Mouse (Mus musculus) hindbrain, embryonic 16.5 days (tissue): Measurements from ENCODE around the gene Adamts5. TPM values are rescaled to one million over a fixed set of nuclear protein-coding genes. Genes with fewer than 3 reads are reported as not detected.

Experiments used
- ATAC-seq: fragments of 200-750 bp; cut with Nextera tagmentation; 2 replicates; pipeline ENCODE4 v1.8.0; 2017; ENCODE audit warnings: moderate TSS enrichment, moderate library complexity
- H3K27ac ChIP-seq: fragments of 300-500 bp; sonication (generic); 2 replicates; pipeline ENCODE4 v1.5.1; 2014; ENCODE audit warnings: low read depth, mild to moderate bottlenecking, control low read depth, low read length, moderate library complexity
- H3K27me3 ChIP-seq: fragments of 300-500 bp; sonication (generic); replicated peaks from 2 replicates; pipeline ENCODE4 v1.6.1; 2014; ENCODE audit warnings: low read length; ENCODE audit not compliant: control insufficient read depth, insufficient read depth
- H3K36me3 ChIP-seq: fragments of 300-500 bp; sonication (generic); 2 replicates; pipeline ENCODE4 v1.6.1; 2014; ENCODE audit warnings: mild to moderate bottlenecking, low read length, moderate library complexity, mixed read lengths; ENCODE audit not compliant: control insufficient read depth, insufficient read depth
- H3K4me1 ChIP-seq: fragments of 300-500 bp; sonication (generic); 2 replicates; pipeline ENCODE4 v1.6.1; 2014; ENCODE audit warnings: low read depth, low read length; ENCODE audit not compliant: control insufficient read depth, insufficient read depth
- H3K4me2 ChIP-seq: fragments of 300-500 bp; sonication (generic); 2 replicates; pipeline ENCODE4 v1.6.1; 2014; ENCODE audit warnings: mild to moderate bottlenecking, low read length, control low read depth, moderate library complexity
- H3K4me3 ChIP-seq: fragments of 300-500 bp; sonication (generic); 2 replicates; pipeline ENCODE4 v1.5.1; 2014; ENCODE audit warnings: mild to moderate bottlenecking, low read length, control low read depth, moderate library complexity
- H3K9ac ChIP-seq: fragments of 300-500 bp; sonication (generic); 2 replicates; pipeline ENCODE4 v1.6.1; 2014; ENCODE audit warnings: low read depth, mild to moderate bottlenecking, control low read depth, low read length, moderate library complexity
- H3K9me3 ChIP-seq: fragments of 300-500 bp; sonication (generic); 2 replicates; pipeline ENCODE4 v1.6.1; 2014; ENCODE audit warnings: mild to moderate bottlenecking, low read length, moderate library complexity; ENCODE audit not compliant: control insufficient read depth
- WGBS: fragments of 180-500 bp; shearing (Covaris S2); extraction: QIAGEN DNeasy Blood & Tissue Kit; methylation state at CpG from one replicate; pipeline ENCODE4 v1.1.7; 2014; 5-methylcytosine and 5-hydroxymethylcytosine counted together
- polyA plus RNA-seq: library from polyadenylated mRNA; unstranded; fragments of >200 nt; fragmentation: Nextera tagmentation; extraction: Ambion mirVana; gene quantifications from 2 replicates; pipeline ENCODE4 v1.2.1, GENCODE M21; 2015

Adamts5 gene
- polyA plus RNA-seq, 1 experiment from 2014 or later = 4.5 TPM

DNA sequence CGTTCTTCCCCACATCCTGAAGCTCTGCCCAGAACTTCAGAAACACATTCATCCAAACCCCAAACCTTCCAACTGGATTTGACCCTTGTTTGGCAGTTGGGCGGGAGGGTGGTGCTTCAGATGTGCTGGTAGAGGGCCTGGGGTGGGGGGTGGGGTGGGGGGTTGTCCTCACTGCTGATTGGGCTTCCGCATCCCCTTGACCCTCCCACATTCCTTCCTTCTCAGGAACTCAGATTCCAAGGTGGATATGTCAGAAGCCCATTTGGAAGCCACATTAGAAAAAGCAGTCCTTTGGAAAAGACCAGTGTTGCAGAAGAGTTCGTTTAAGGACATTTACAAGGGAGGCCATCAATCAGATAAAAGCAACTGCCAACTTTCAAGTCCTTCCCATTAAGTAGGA lies 3.2 kb downstream of the Adamts5 start:
- no peak for ATAC-seq
- Histone ChIP-seq H3K4me3 (peak overlapping the region; percentile 1; the same call in 1 of the 2 replicates), H3K27me3 (no peaks in the 10 kb centered on the region), H3K4me2 (peak overlapping the region; percentile 16), H3K4me1 (peaks cover 6% of the 10 kb centered on the region), H3K27ac (no peak overlapping the region), H3K9me3 (no peaks in the 10 kb centered on the region), H3K9ac (no peak overlapping the region), H3K36me3 (no peaks in the 10 kb centered on the region)
- WGBS = 71% methylated on average over 4 of the region's 4 CpGs

GRCm38 (mm10) chr16:85897854-85898253 lies 3.8 kb downstream of the Adamts5 start:
- H3K27ac ChIP-seq = no peak overlapping the region
- H3K9ac ChIP-seq = no peak overlapping the region
- H3K4me2 ChIP-seq = peak overlapping the region; percentile 16
- H3K4me3 ChIP-seq = peak overlapping the region; percentile 1; the same call in 1 of the 2 replicates
- H3K27me3 ChIP-seq = no peaks in the 10 kb centered on the region
- WGBS = 96% methylated on average over 3 of the region's 3 CpGs
- no peaks in the 10 kb centered on the region for H3K36me3 ChIP-seq
- H3K4me1 ChIP-seq = peaks cover 6% of the 10 kb centered on the region
- H3K9me3 ChIP-seq = no peaks in the 10 kb centered on the region
- ATAC-seq = no peak

- no peak overlapping the region for H3K27ac ChIP-seq
- H3K9me3 ChIP-seq = no peaks in the 10 kb centered on the region
- H3K4me2 ChIP-seq = no peak overlapping the region
- no peak overlapping the region for H3K9ac ChIP-seq
- no peak for ATAC-seq
- WGBS = 79% methylated on average over 4 of the region's 4 CpGs
- no peaks in the 10 kb centered on the region for H3K27me3 ChIP-seq
- H3K36me3 ChIP-seq = no peaks in the 10 kb centered on the region
- H3K4me3 ChIP-seq = no peak overlapping the region
- H3K4me1 ChIP-seq = peaks cover 2% of the 10 kb centered on the region
Measured at GRCm38 (mm10) chr16:85895948-85896347, 5.7 kb downstream of the Adamts5 start.

DNA sequence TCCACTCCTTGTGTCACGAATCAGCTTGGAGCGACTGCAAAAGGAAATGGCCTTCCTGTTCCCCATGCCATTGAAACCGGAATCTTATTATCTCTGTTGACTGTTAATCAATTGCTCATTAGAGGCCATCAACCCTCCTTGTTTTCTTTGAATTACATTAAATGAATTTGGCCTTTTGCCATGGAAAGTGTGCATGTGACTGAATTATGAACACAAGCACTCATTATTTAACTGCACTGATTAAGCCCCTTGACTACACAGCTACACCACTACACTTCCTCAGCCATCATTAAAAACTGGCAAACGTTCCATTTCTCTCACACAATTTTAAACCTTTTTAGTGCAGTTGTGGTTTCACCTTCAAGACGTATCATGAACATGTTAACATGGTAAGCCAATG lies 11.8 kb downstream of the Adamts5 start:
- Histone ChIP-seq H3K9ac (no peak overlapping the region), H3K4me1 (0 out of 2 replicates have a peak, but pooled peaks cover 2% of the 10 kb centered on the region), H3K4me2 (no peak overlapping the region), H3K4me3 (no peak overlapping the region), H3K27me3 (no peaks in the 10 kb centered on the region), H3K36me3 (no peaks in the 10 kb centered on the region), H3K27ac (no peak overlapping the region), H3K9me3 (no peaks in the 10 kb centered on the region)
- ATAC-seq = 0 out of 2 replicates have a peak, but pooled peaks have one; percentile 40
- WGBS = 38% methylated on average over 5 of the region's 5 CpGs

GRCm38 (mm10) chr16:85887289-85888051 lies 14.2 kb downstream of the Adamts5 start:
- H3K36me3 ChIP-seq = no peaks in the 10 kb centered on the region
- WGBS = 43% methylated on average over 13 of the region's 13 CpGs
- H3K27ac ChIP-seq = no peak overlapping the region
- peak; percentile 94 for ATAC-seq
- 0 out of 2 replicates have a peak, but pooled peaks cover 2% of the 10 kb centered on the region for H3K4me1 ChIP-seq
- no peak overlapping the region for H3K9ac ChIP-seq
- peak overlapping the region; percentile 10; the same call in 1 of the 2 replicates for H3K4me2 ChIP-seq
- H3K27me3 ChIP-seq = no peaks in the 10 kb centered on the region
- no peaks in the 10 kb centered on the region for H3K9me3 ChIP-seq
- H3K4me3 ChIP-seq = no peak overlapping the region

GRCm38 (mm10) chr16:85879075-85879474 lies 22.6 kb downstream of the Adamts5 start:
- no peaks in the 10 kb centered on the region for H3K9me3 ChIP-seq
- no peak overlapping the region for H3K9ac ChIP-seq
- no peak overlapping the region for H3K4me3 ChIP-seq
- ATAC-seq = no peak
- H3K4me2 ChIP-seq = no peak overlapping the region
- no peaks in the 10 kb centered on the region for H3K4me1 ChIP-seq
- WGBS = 89% methylated on average over 7 of the region's 7 CpGs
- H3K27ac ChIP-seq = no peak overlapping the region
- H3K36me3 ChIP-seq = no peaks in the 10 kb centered on the region
- H3K27me3 ChIP-seq = no peaks in the 10 kb centered on the region

DNA sequence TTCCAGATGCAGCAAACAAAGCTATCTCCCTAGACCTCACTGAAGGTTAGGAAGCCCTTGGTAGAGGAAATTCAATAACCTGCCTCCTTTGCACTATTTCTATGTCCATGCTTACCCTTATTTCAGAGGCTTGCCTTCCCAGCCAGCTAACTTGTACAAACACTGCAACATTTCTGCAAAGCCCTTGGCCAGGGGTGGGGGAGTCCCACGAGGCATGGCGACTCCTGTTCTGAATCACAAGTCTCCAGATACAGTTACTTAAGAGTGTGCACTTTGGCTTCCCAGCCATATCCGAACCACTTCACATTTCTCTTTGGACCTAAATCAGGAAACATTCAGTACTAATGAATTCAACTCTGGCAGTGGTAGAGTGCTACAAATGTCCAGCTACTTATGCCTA lies 27.5 kb downstream of the Adamts5 start:
- Histone ChIP-seq H3K27ac (no peak overlapping the region), H3K4me1 (no peaks in the 10 kb centered on the region), H3K27me3 (no peaks in the 10 kb centered on the region), H3K36me3 (no peaks in the 10 kb centered on the region), H3K9me3 (no peaks in the 10 kb centered on the region), H3K4me2 (no peak overlapping the region), H3K4me3 (no peak overlapping the region), H3K9ac (no peak overlapping the region)
- WGBS = 84% methylated on average over 3 of the region's 3 CpGs
- ATAC-seq = no peak

- no peaks in the 10 kb centered on the region for H3K9me3 ChIP-seq
- ATAC-seq = no peak
- no peak overlapping the region for H3K9ac ChIP-seq
- no peaks in the 10 kb centered on the region for H3K36me3 ChIP-seq
- no peak overlapping the region for H3K4me2 ChIP-seq
- H3K27ac ChIP-seq = no peak overlapping the region
- no peaks in the 10 kb centered on the region for H3K4me1 ChIP-seq
- WGBS = 80% methylated on average over 2 of the region's 2 CpGs
- no peaks in the 10 kb centered on the region for H3K27me3 ChIP-seq
- no peak overlapping the region for H3K4me3 ChIP-seq
Measured at GRCm38 (mm10) chr16:85871971-85872370, 29.7 kb downstream of the Adamts5 start.

DNA sequence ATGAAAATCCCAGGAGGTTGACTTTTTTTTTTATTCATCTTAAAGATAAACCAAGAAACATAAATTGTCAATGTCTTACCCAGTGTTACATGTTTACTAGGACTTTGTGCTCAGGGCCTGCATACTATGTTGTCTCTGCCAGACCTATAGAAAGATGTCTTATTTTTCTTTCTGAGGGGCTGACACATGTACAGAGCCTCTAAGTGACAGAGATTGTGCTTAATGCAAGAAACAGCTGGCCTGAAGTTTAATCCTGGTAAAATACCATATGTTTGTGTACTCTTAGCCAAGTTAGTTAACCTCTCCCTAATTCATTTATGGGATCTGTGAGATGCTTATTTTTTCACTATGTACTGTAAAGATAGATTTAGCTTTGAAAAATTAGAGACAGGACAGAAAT lies 30.4 kb downstream of the Adamts5 start:
- H3K4me2 ChIP-seq = no peak overlapping the region
- H3K4me1 ChIP-seq = no peaks in the 10 kb centered on the region
- H3K9ac ChIP-seq = no peak overlapping the region
- H3K9me3 ChIP-seq = no peaks in the 10 kb centered on the region
- H3K27ac ChIP-seq = no peak overlapping the region
- H3K27me3 ChIP-seq = no peaks in the 10 kb centered on the region
- no peak overlapping the region for H3K4me3 ChIP-seq
- no peak for ATAC-seq
- no peaks in the 10 kb centered on the region for H3K36me3 ChIP-seq
